Mouse (Mus musculus): ENCODE measurements around the gene Stradb. TPM values are rescaled to one million over a fixed set of nuclear protein-coding genes. Genes with fewer than 3 reads are reported as not detected.

The Stradb gene
- polyA plus RNA-seq (2017; shearing (Covaris generic)), result 27.3 TPM

GRCm38 (mm10) chr1:58973366-58974221 lies at the start of gene Stradb, which contains the start of gene Trak2:
Stradb (plus strand) TSS chr1:58973522.
Trak2 (minus strand) TSS chr1:58973430.

Other genes starting within 250 kb of the Stradb start
- 281 TPM for gene Casp8, start 178.1 kb upstream of the Stradb start, polyA plus RNA-seq (2017; shearing (Covaris generic))
- gene Trak2, start 92 bp upstream of the Stradb start, polyA plus RNA-seq (2017; shearing (Covaris generic)), result 30.0 TPM
- 0.11 TPM for gene C2cd6, start 121.4 kb downstream of the Stradb start, polyA plus RNA-seq (2017; shearing (Covaris generic))
- gene Tmem237, start 146.9 kb downstream of the Stradb start, polyA plus RNA-seq (2017; shearing (Covaris generic)), result 8.9 TPM
- 0.10 TPM for gene Mpp4, start 189.9 kb downstream of the Stradb start, polyA plus RNA-seq (2017; shearing (Covaris generic))

Measured in CD4-positive, CD25-positive, alpha-beta regulatory T cell (primary cell).